Mouse (Mus musculus): ENCODE data around the gene Ptk7. TPM values are rescaled to one million over a fixed set of nuclear protein-coding genes. Genes with fewer than 3 reads are reported as not detected.
A peak's percentile ranks its signal among the peaks of the same experiment; 100 is the strongest.

Ptk7 gene
- total and polyA plus RNA-seq, 2 experiments from 2014 or later, result 22.5 to 62.6 TPM

GRCm38 (mm10) chr17:46543661-46544060 lies 85.6 kb downstream of the Ptk7 start:
- H3K4me3 ChIP-seq (ENCODE audit: low read depth, low read length), result no peak overlapping the region
- H3K27me3 ChIP-seq (ENCODE audit: insufficient read depth, low read length), result no peaks in the 10 kb centered on the region
- TF ChIP-seq CTCF (IDR thresholded peaks at IDR 0.05), result no peak
- no peak overlapping the region for H3K9ac ChIP-seq (replicated peaks; ENCODE audit: low read length, poor library complexity, severe bottlenecking)
- H3K36me3 ChIP-seq (ENCODE audit: insufficient read depth, low read length), result peaks cover 39% of the 10 kb centered on the region
- no peaks in the 10 kb centered on the region for H3K9me3 ChIP-seq (ENCODE audit: low read length)
- DNase-seq (ENCODE audit: low spot score), result no peak
- no peak overlapping the region for H3K4me2 ChIP-seq (ENCODE audit: low read depth, low read length, poor library complexity, severe bottlenecking)
- WGBS, result 90% methylated on average over 12 of the region's 12 CpGs
- H3K4me1 ChIP-seq (ENCODE audit: insufficient read depth, low read length), result peaks cover 2% of the 10 kb centered on the region; the same call in 1 of the 2 replicates
- ATAC-seq (ENCODE audit: low FRiP score), result no peak
- H3K27ac ChIP-seq (ENCODE audit: low read depth, low read length), result no peak overlapping the region

DNA sequence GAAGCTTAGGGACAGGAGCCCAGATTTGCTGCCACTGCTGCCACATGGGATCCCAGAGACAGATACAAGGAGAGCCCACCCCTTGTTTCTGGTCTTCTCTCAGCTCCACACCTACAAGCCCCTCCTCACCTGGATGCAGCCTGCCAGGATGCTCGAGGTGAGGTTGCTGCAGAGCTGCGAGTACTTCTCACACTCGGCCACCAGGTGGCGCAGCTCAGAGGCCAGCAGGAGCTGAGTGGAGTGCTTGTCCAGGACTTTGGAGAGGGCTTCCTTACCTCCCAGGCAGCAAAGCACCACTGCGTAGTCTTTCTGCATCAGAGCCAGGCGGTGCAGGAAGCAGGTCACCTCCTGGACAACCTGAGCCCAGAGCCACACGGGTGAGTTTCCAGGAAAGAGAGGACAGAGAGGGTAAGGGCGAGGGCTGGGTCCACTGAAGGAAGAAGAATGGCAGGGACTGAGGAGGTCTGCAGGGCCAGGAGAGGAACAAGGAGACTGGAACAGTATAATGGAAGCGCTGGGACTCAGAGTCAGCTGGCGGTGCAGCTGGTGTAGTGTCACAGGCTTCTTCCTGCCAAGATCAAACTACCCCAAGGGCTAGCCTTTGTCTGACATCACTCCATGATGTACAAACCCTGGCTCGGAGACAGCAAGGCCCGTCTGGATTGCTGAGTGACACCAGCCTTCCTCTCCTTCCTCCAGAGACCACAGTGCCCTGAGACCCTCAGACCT lies 103.6 kb downstream of the Ptk7 start:
- DNase-seq (ENCODE audit: low spot score), result peak; percentile 77
- H3K9me3 ChIP-seq (ENCODE audit: low read length), result no peaks in the 10 kb centered on the region
- peak; percentile 96 for TF ChIP-seq CTCF (IDR thresholded peaks at IDR 0.05)
- no peaks in the 10 kb centered on the region for H3K4me1 ChIP-seq (ENCODE audit: insufficient read depth, low read length)
- no peaks in the 10 kb centered on the region for H3K27me3 ChIP-seq (ENCODE audit: insufficient read depth, low read length)
- no peak overlapping the region for H3K9ac ChIP-seq (replicated peaks; ENCODE audit: low read length, poor library complexity, severe bottlenecking)
- no peak overlapping the region for H3K27ac ChIP-seq (ENCODE audit: low read depth, low read length)
- H3K4me3 ChIP-seq (ENCODE audit: low read depth, low read length), result no peak overlapping the region
- 38% methylated on average over 12 of the region's 12 CpGs for WGBS
- H3K4me2 ChIP-seq (ENCODE audit: low read depth, low read length, poor library complexity, severe bottlenecking), result no peak overlapping the region
- H3K36me3 ChIP-seq (ENCODE audit: insufficient read depth, low read length), result peaks cover 46% of the 10 kb centered on the region
- ATAC-seq (ENCODE audit: low FRiP score), result peak; percentile 57

DNA sequence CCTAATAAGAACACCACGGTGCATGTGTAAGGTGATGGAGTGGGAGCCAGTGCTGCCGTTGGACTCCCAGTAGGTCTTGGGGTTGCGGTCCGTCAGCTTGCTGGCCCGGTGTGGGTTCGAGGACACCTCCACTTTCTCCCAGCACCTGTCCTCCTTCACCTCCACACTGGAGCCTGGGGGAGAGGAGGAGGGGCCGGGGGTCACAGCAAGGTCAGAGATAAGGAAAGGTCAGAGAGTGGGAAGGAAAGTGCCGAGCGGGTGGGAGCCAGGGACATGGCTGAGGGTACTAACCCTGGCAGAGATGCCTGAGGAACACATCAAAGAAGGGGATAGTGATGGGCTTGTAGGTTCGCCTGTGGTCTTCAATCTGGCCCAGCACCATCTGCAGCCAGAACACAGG lies 104.2 kb downstream of the Ptk7 start:
- Histone ChIP-seq H3K4me3 (ENCODE audit: low read depth, low read length) (no peak overlapping the region), H3K36me3 (ENCODE audit: insufficient read depth, low read length) (peaks cover 53% of the 10 kb centered on the region), H3K4me1 (ENCODE audit: insufficient read depth, low read length) (no peaks in the 10 kb centered on the region), H3K4me2 (ENCODE audit: low read depth, low read length, poor library complexity, severe bottlenecking) (no peak overlapping the region), H3K27me3 (ENCODE audit: insufficient read depth, low read length) (no peaks in the 10 kb centered on the region), H3K27ac (ENCODE audit: low read depth, low read length) (no peak overlapping the region), H3K9ac (replicated peaks; ENCODE audit: low read length, poor library complexity, severe bottlenecking) (no peak overlapping the region), H3K9me3 (ENCODE audit: low read length) (no peaks in the 10 kb centered on the region)
- no peak for DNase-seq (ENCODE audit: low spot score)
- TF ChIP-seq CTCF (IDR thresholded peaks at IDR 0.05), result no peak
- ATAC-seq (ENCODE audit: low FRiP score), result no peak; the same call in 1 of the 2 replicates
- 90% methylated on average over 10 of the region's 10 CpGs for WGBS

GRCm38 (mm10) chr17:46521963-46522668 lies 107.2 kb downstream of the Ptk7 start:
- WGBS, result 30% methylated on average over 24 of the region's 24 CpGs
- H3K9ac ChIP-seq (replicated peaks; ENCODE audit: low read length, poor library complexity, severe bottlenecking), result no peak overlapping the region
- H3K4me2 ChIP-seq (ENCODE audit: low read depth, low read length, poor library complexity, severe bottlenecking), result no peak overlapping the region
- peaks cover 49% of the 10 kb centered on the region for H3K36me3 ChIP-seq (ENCODE audit: insufficient read depth, low read length)
- H3K27ac ChIP-seq (ENCODE audit: low read depth, low read length), result no peak overlapping the region
- H3K9me3 ChIP-seq (ENCODE audit: low read length), result no peaks in the 10 kb centered on the region
- TF ChIP-seq CTCF (IDR thresholded peaks at IDR 0.05), result no peak; the same call in 1 of the 2 replicates
- DNase-seq (ENCODE audit: low spot score), result peak; percentile 26
- ATAC-seq (ENCODE audit: low FRiP score), result no peak
- no peaks in the 10 kb centered on the region for H3K27me3 ChIP-seq (ENCODE audit: insufficient read depth, low read length)
- no peak overlapping the region for H3K4me3 ChIP-seq (ENCODE audit: low read depth, low read length)
- no peaks in the 10 kb centered on the region for H3K4me1 ChIP-seq (ENCODE audit: insufficient read depth, low read length)

GRCm38 (mm10) chr17:46521174-46521573 lies 108.1 kb downstream of the Ptk7 start:
- 73% methylated on average over 9 of the region's 9 CpGs for WGBS
- DNase-seq (ENCODE audit: low spot score), result no peak
- Histone ChIP-seq H3K4me1 (ENCODE audit: insufficient read depth, low read length) (no peaks in the 10 kb centered on the region), H3K27me3 (ENCODE audit: insufficient read depth, low read length) (no peaks in the 10 kb centered on the region), H3K9ac (replicated peaks; ENCODE audit: low read length, poor library complexity, severe bottlenecking) (0 out of 2 replicates have a peak overlapping the region, but pooled peaks have one; percentile 29), H3K27ac (ENCODE audit: low read depth, low read length) (no peak overlapping the region), H3K9me3 (ENCODE audit: low read length) (no peaks in the 10 kb centered on the region), H3K36me3 (ENCODE audit: insufficient read depth, low read length) (peaks cover 44% of the 10 kb centered on the region), H3K4me2 (ENCODE audit: low read depth, low read length, poor library complexity, severe bottlenecking) (no peak overlapping the region), H3K4me3 (ENCODE audit: low read depth, low read length) (no peak overlapping the region)
- TF ChIP-seq CTCF (IDR thresholded peaks at IDR 0.05), result no peak
- no peak for ATAC-seq (ENCODE audit: low FRiP score)

GRCm38 (mm10) chr17:46520385-46520979 lies 108.8 kb downstream of the Ptk7 start:
- H3K36me3 ChIP-seq (ENCODE audit: insufficient read depth, low read length), result peaks cover 40% of the 10 kb centered on the region
- no peak for ATAC-seq (ENCODE audit: low FRiP score)
- H3K4me1 ChIP-seq (ENCODE audit: insufficient read depth, low read length), result no peaks in the 10 kb centered on the region
- H3K9ac ChIP-seq (replicated peaks; ENCODE audit: low read length, poor library complexity, severe bottlenecking), result no peak overlapping the region
- peak; percentile 14 for DNase-seq (ENCODE audit: low spot score)
- no peaks in the 10 kb centered on the region for H3K27me3 ChIP-seq (ENCODE audit: insufficient read depth, low read length)
- no peak for TF ChIP-seq CTCF (IDR thresholded peaks at IDR 0.05)
- H3K27ac ChIP-seq (ENCODE audit: low read depth, low read length), result no peak overlapping the region
- no peak overlapping the region for H3K4me3 ChIP-seq (ENCODE audit: low read depth, low read length)
- WGBS, result 48% methylated on average over 25 of the region's 25 CpGs
- H3K4me2 ChIP-seq (ENCODE audit: low read depth, low read length, poor library complexity, severe bottlenecking), result no peak overlapping the region
- no peaks in the 10 kb centered on the region for H3K9me3 ChIP-seq (ENCODE audit: low read length)
